Mouse (Mus musculus): ENCODE measurements around the gene Mlxip. TPM values are rescaled to one million over a fixed set of nuclear protein-coding genes. Genes with fewer than 3 reads are reported as not detected.

Gene Mlxip
- polyA plus RNA-seq, 1 experiment from 2014 or later, result 29.1 TPM

DNA sequence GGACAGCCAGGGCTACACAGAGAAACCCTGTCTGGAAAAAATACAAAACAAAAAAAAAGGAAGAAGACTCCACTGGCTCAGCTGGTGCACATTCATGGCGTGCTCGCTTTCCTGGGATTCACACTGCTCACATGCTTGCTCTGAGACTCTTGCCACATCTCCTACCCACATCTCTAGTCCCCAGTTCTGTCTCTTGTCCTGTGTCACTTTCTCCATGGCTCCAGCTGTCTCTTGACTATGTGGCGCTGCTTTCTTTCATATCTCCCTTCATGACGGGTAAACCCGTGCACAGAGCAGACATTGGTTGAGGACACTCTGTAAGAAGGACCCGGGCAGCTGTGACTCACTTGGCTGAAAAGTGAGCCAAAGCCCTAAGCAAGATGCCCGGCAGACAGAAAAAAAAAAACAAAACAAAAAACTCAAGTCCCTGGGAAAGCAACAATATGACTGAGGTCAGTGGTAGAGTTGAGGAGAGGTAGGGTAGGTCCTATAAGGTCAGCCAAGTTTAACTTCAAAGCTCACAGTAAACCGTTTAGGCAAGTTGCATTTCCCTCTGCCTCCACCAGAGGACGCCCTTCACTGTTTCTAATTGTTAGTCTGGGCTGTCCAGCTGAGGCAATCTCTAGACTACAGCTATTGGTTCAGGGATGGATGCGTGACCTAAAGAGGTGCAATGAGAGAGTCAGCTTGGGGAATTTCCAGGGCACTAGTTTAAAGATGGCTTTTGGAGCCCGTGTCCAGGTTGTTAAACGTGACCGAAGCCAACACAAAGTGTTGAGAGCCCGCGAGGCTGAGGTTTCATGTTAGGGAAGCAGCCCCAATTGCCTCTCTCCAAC lies 17.3 kb upstream of the Mlxip start:
- Histone ChIP-seq H3K4me3 (ENCODE audit: low read depth, low read length) (no peak overlapping the region), H3K36me3 (ENCODE audit: control insufficient read depth, insufficient read depth, low read length) (peaks cover 25% of the 10 kb centered on the region), H3K4me1 (replicated peaks; ENCODE audit: control insufficient read depth, insufficient read depth, low read length) (peaks cover 27% of the 10 kb centered on the region), H3K9ac (ENCODE audit: low read length) (no peak overlapping the region), H3K27me3 (replicated peaks; ENCODE audit: control insufficient read depth, insufficient read depth, low read length) (no peaks in the 10 kb centered on the region), H3K4me2 (ENCODE audit: low read length) (no peak overlapping the region), H3K9me3 (ENCODE audit: control insufficient read depth, low read length) (no peaks in the 10 kb centered on the region), H3K27ac (ENCODE audit: low read depth) (peak overlapping the region; percentile 38; the same call in 1 of the 2 replicates)
- 64% methylated on average over 15 of the region's 15 CpGs for WGBS
- DNase-seq (ENCODE audit: low spot score) (peak; percentile 81), ATAC-seq (replicated peaks; ENCODE audit: low FRiP score, low TSS enrichment, low read depth) (0 out of 2 replicates have a peak, but pooled peaks have one; percentile 30)

DNA sequence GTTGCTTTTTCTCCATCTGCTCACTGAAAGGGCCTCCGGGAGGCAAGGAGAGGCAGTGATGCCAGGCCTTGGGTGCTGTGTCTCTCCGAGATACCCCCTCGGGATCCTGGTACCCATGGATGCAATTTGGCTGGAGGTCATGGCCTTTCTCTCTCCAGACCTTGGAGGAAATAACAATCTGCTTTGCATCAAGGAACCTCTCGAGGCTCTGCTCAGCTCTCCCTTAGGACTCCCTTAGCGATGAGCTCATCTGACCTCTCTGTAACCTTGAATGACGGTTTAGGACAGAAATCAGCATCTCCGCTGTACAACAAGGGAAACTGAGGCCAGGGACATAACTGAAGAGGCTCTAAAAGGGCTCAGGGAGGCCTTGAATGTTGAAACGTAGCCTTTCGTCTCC lies 15.9 kb upstream of the Mlxip start:
- no peak for ATAC-seq (replicated peaks; ENCODE audit: low FRiP score, low TSS enrichment, low read depth)
- no peak for DNase-seq (ENCODE audit: low spot score)
- peaks cover 27% of the 10 kb centered on the region for H3K4me1 ChIP-seq (replicated peaks; ENCODE audit: control insufficient read depth, insufficient read depth, low read length)
- no peak overlapping the region for H3K4me3 ChIP-seq (ENCODE audit: low read depth, low read length)
- no peak overlapping the region for H3K9ac ChIP-seq (ENCODE audit: low read length)
- no peaks in the 10 kb centered on the region for H3K9me3 ChIP-seq (ENCODE audit: control insufficient read depth, low read length)
- 52% methylated on average over 9 of the region's 9 CpGs for WGBS
- no peaks in the 10 kb centered on the region for H3K27me3 ChIP-seq (replicated peaks; ENCODE audit: control insufficient read depth, insufficient read depth, low read length)
- peaks cover 12% of the 10 kb centered on the region; the same call in 1 of the 2 replicates for H3K36me3 ChIP-seq (ENCODE audit: control insufficient read depth, insufficient read depth, low read length)
- no peak overlapping the region for H3K4me2 ChIP-seq (ENCODE audit: low read length)
- H3K27ac ChIP-seq (ENCODE audit: low read depth), result no peak overlapping the region

DNA sequence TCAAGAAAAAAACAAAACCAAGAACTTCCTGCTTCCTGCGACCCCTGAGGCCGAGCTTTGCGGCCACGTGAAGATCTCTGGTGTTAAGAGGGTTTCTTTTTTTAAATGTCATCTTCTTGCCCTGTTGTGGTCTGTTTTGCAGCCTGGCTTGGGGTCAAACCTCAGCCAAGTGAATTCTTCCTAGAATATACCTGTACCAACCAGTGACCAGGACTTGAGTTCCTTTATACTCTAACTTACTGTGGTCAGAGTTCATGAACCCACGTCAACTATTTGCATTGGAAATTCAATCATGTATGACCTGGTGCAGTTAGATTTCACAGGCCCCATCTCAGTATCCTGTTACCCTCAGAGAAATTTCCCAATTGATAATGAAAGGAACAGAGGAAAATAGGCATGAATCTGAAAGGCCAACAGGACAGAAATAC lies 15.1 kb upstream of the Mlxip start:
- DNase-seq (ENCODE audit: low spot score) (no peak), ATAC-seq (replicated peaks; ENCODE audit: low FRiP score, low TSS enrichment, low read depth) (no peak)
- Histone ChIP-seq H3K27ac (ENCODE audit: low read depth) (no peak overlapping the region), H3K36me3 (ENCODE audit: control insufficient read depth, insufficient read depth, low read length) (0 out of 2 replicates have a peak, but pooled peaks cover 5% of the 10 kb centered on the region), H3K27me3 (replicated peaks; ENCODE audit: control insufficient read depth, insufficient read depth, low read length) (no peaks in the 10 kb centered on the region), H3K9ac (ENCODE audit: low read length) (no peak overlapping the region), H3K4me1 (replicated peaks; ENCODE audit: control insufficient read depth, insufficient read depth, low read length) (peaks cover 27% of the 10 kb centered on the region), H3K9me3 (ENCODE audit: control insufficient read depth, low read length) (no peaks in the 10 kb centered on the region), H3K4me3 (ENCODE audit: low read depth, low read length) (no peak overlapping the region), H3K4me2 (ENCODE audit: low read length) (no peak overlapping the region)
- 44% methylated on average over 5 of the region's 5 CpGs for WGBS

DNA sequence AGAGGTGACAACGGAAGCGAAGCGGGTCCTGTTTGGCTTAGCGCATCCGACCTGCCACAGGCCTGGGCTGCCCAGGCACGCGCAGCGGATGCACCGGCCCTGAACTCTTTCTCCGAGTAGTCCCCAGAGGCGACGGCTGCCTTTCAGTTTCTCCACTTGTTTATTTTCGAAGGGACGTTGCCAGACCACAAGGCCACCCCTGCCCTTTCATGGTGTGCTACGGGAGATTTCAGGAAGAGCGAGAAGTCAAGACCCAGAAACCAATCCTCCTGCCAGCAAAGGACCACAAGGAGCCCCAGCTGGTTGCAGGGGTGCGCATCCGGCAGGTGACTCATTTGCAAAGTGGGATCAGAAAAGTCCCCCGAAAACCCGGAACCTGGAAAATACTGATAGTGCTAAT lies 12.6 kb upstream of the Mlxip start:
- no peaks in the 10 kb centered on the region for H3K36me3 ChIP-seq (ENCODE audit: control insufficient read depth, insufficient read depth, low read length)
- WGBS, result 20% methylated on average over 20 of the region's 20 CpGs
- no peak for ATAC-seq (replicated peaks; ENCODE audit: low FRiP score, low TSS enrichment, low read depth)
- DNase-seq (ENCODE audit: low spot score), result no peak
- H3K4me2 ChIP-seq (ENCODE audit: low read length), result 0 out of 2 replicates have a peak overlapping the region, but pooled peaks have one; percentile 9
- H3K4me3 ChIP-seq (ENCODE audit: low read depth, low read length), result no peak overlapping the region
- no peak overlapping the region for H3K9ac ChIP-seq (ENCODE audit: low read length)
- 0 out of 2 replicates have a peak, but pooled peaks cover 3% of the 10 kb centered on the region for H3K9me3 ChIP-seq (ENCODE audit: control insufficient read depth, low read length)
- H3K27me3 ChIP-seq (replicated peaks; ENCODE audit: control insufficient read depth, insufficient read depth, low read length), result no peaks in the 10 kb centered on the region
- H3K4me1 ChIP-seq (replicated peaks; ENCODE audit: control insufficient read depth, insufficient read depth, low read length), result peaks cover 20% of the 10 kb centered on the region
- no peak overlapping the region for H3K27ac ChIP-seq (ENCODE audit: low read depth)

DNA sequence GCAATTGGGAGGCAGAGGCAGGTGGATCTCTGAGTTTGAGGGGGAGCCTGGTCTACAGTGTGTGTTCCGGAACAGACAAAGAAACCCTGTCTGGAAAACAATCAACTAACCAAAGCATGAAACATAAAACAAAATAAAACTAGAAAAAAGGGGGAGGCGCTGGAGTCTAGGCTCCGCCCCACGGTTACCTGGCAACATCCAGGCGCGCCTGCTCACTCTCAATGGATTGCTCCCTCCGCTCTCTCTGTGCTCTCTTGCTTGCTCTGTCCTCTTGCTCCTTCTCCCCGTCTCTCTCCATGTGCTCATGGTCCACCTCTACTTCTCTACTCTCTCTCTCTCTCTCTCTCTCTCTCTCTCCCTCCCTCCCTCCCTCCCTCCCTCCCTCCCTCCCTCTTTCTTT lies 11.9 kb upstream of the Mlxip start:
- no peak overlapping the region for H3K4me3 ChIP-seq (ENCODE audit: low read depth, low read length)
- ATAC-seq (replicated peaks; ENCODE audit: low FRiP score, low TSS enrichment, low read depth), result no peak
- 89% methylated on average over 8 of the region's 8 CpGs for whole genome bisulfite sequencing

DNA sequence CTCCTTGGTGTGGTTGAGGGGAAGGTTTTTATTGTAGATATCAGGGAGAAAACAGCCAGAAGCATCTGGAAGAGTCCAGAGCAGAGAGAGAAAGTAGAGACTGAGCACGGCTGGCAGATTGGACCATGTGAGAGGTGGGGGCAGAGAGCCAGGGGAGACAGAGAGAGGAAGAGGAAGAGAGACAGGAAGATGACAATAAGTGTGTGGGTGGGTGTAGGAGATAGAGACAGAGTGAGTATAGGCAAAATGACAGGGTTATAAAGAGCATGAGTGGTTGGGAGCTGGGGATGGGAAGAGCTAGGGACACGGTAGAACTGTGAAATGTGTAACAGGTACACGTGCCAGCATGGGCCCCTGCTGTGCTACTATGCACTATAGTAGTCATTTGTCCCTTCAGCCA lies 6.1 kb upstream of the Mlxip start:
- WGBS, result 39% methylated on average over 3 of the region's 3 CpGs
- DNase-seq (ENCODE audit: low spot score) (no peak), ATAC-seq (replicated peaks; ENCODE audit: low FRiP score, low TSS enrichment, low read depth) (no peak)
- Histone ChIP-seq H3K36me3 (ENCODE audit: control insufficient read depth, insufficient read depth, low read length) (no peaks in the 10 kb centered on the region), H3K27me3 (replicated peaks; ENCODE audit: control insufficient read depth, insufficient read depth, low read length) (no peaks in the 10 kb centered on the region), H3K4me2 (ENCODE audit: low read length) (no peak overlapping the region), H3K27ac (ENCODE audit: low read depth) (no peak overlapping the region), H3K4me1 (replicated peaks; ENCODE audit: control insufficient read depth, insufficient read depth, low read length) (peaks cover 3% of the 10 kb centered on the region), H3K4me3 (ENCODE audit: low read depth, low read length) (no peak overlapping the region), H3K9ac (ENCODE audit: low read length) (no peak overlapping the region), H3K9me3 (ENCODE audit: control insufficient read depth, low read length) (0 out of 2 replicates have a peak, but pooled peaks cover 3% of the 10 kb centered on the region)

More for the DNA sequence above, 11.9 kb upstream of the Mlxip start:
- peaks cover 15% of the 10 kb centered on the region for H3K4me1 ChIP-seq (replicated peaks; ENCODE audit: control insufficient read depth, insufficient read depth, low read length)
- H3K27me3 ChIP-seq (replicated peaks; ENCODE audit: control insufficient read depth, insufficient read depth, low read length), result no peaks in the 10 kb centered on the region
- H3K9ac ChIP-seq (ENCODE audit: low read length), result no peak overlapping the region
- H3K9me3 ChIP-seq (ENCODE audit: control insufficient read depth, low read length), result 0 out of 2 replicates have a peak, but pooled peaks cover 3% of the 10 kb centered on the region
- no peaks in the 10 kb centered on the region for H3K36me3 ChIP-seq (ENCODE audit: control insufficient read depth, insufficient read depth, low read length)
- H3K27ac ChIP-seq (ENCODE audit: low read depth), result no peak overlapping the region
- no peak for DNase-seq (ENCODE audit: low spot score)
- no peak overlapping the region for H3K4me2 ChIP-seq (ENCODE audit: low read length)

DNA sequence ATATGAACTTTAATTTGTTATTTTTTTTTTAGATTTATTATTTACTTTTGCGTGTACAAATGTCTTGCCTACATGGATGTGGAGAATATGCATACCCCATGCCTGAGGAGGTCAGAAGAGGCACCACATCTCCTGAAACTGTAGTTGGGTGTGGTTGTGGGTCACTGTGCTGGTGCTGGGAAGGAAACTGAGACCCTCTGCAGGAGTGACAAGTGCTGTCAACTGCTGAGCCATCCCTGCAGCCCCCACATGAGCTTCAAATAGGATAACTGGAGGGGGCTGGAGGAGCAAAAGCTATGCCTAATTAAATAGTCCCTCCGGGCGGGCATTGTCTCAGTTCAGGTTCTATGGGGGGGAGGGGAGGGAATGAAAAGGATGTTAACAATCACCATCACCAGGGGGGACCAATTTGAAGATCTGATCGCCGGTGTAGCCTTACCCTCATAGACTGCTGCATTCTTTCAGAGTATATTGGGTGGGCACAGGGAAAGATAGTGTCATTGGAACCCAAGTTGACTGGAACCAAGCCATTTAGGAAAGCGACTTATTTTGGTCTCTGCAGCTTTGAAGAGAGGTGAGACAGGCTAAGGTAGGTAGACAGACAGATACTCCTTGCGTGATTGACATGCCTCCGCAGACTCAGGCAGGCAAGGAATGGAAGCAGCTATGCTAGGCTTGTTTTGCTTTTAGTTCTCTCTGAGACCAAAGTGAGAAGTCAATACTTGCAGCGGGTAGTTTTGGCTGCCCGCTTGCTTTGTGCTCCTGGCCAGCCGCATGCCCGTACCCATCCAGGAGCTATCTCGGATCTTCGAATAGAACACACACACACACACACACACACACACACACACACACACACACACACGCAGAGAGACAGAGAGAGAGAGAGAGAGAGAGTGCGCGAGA lies 3.8 kb upstream of the Mlxip start:
- H3K36me3 ChIP-seq (ENCODE audit: control insufficient read depth, insufficient read depth, low read length), result no peaks in the 10 kb centered on the region
- H3K4me2 ChIP-seq (ENCODE audit: low read length), result peak overlapping the region; percentile 49
- H3K4me3 ChIP-seq (ENCODE audit: low read depth, low read length), result peak overlapping the region; percentile 22
- H3K9ac ChIP-seq (ENCODE audit: low read length), result no peak overlapping the region
- H3K9me3 ChIP-seq (ENCODE audit: control insufficient read depth, low read length), result no peaks in the 10 kb centered on the region
- DNase-seq (ENCODE audit: low spot score) (no peak), ATAC-seq (replicated peaks; ENCODE audit: low FRiP score, low TSS enrichment, low read depth) (no peak)
- 10% methylated on average over 16 of the region's 17 CpGs for WGBS
- H3K4me1 ChIP-seq (replicated peaks; ENCODE audit: control insufficient read depth, insufficient read depth, low read length), result peaks cover 9% of the 10 kb centered on the region
- no peak overlapping the region for H3K27ac ChIP-seq (ENCODE audit: low read depth)
- no peaks in the 10 kb centered on the region for H3K27me3 ChIP-seq (replicated peaks; ENCODE audit: control insufficient read depth, insufficient read depth, low read length)

DNA sequence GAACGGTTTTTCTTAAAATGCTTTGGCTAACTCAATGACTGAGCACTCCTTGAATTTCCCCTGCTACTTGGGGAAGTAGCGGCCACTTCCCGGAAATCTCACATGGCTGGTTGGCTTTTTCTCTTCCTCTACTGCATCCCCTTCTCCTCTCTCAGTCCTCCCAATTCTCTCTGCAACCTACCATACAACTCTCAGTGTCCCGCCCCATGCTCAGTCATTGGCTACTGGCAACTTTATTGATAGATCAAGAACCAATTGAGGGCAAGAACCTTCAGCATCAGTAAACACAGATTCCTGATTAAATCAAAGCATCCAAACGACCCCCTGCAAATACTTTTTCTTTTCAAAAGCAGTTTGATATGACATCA lies 3.2 kb upstream of the Mlxip start:
- no peak for ATAC-seq (replicated peaks; ENCODE audit: low FRiP score, low TSS enrichment, low read depth)
- WGBS, result 7% methylated on average over 5 of the region's 5 CpGs
- peak overlapping the region; percentile 22 for H3K4me3 ChIP-seq (ENCODE audit: low read depth, low read length)
- H3K27ac ChIP-seq (ENCODE audit: low read depth), result no peak overlapping the region
- no peaks in the 10 kb centered on the region for H3K36me3 ChIP-seq (ENCODE audit: control insufficient read depth, insufficient read depth, low read length)
- DNase-seq (ENCODE audit: low spot score), result peak; percentile 63
- peaks cover 13% of the 10 kb centered on the region for H3K4me1 ChIP-seq (replicated peaks; ENCODE audit: control insufficient read depth, insufficient read depth, low read length)
- H3K4me2 ChIP-seq (ENCODE audit: low read length), result peak overlapping the region; percentile 49
- H3K9me3 ChIP-seq (ENCODE audit: control insufficient read depth, low read length), result no peaks in the 10 kb centered on the region
- no peaks in the 10 kb centered on the region for H3K27me3 ChIP-seq (replicated peaks; ENCODE audit: control insufficient read depth, insufficient read depth, low read length)
- H3K9ac ChIP-seq (ENCODE audit: low read length), result no peak overlapping the region
